Mouse (Mus musculus) retina, postnatal 1 day (tissue): ENCODE measurements around the gene Casd1.

Source experiments
- DNase-seq: peaks from one replicate; pipeline ENCODE4 v3.0.0-alpha.2; 2012

Gene Casd1

GRCm38 (mm10) chr6:4600658-4601296, at the start of gene Casd1:
TSS of gene Casd1 (plus strand) at chr6:4600839.
- peak; percentile 85 for DNase-seq

- no peak for DNase-seq
Observed at GRCm38 (mm10) chr6:4555366-4555765, 45.3 kb upstream of the Casd1 start.

GRCm38 (mm10) chr6:4557086-4557485, 43.6 kb upstream of the Casd1 start:
- DNase-seq = no peak

- peak; percentile 32 for DNase-seq
Observed at GRCm38 (mm10) chr6:4557678-4558077, 43.0 kb upstream of the Casd1 start.

GRCm38 (mm10) chr6:4561156-4561555, 39.5 kb upstream of the Casd1 start:
- DNase-seq = no peak

- no peak for DNase-seq
Observed at GRCm38 (mm10) chr6:4561621-4562020, 39.0 kb upstream of the Casd1 start.

GRCm38 (mm10) chr6:4562401-4562800, 38.2 kb upstream of the Casd1 start:
- no peak for DNase-seq

GRCm38 (mm10) chr6:4563477-4563876, 37.2 kb upstream of the Casd1 start:
- no peak for DNase-seq

- no peak for DNase-seq
Observed at GRCm38 (mm10) chr6:4570412-4570811, 30.2 kb upstream of the Casd1 start.

GRCm38 (mm10) chr6:4577756-4578155, 22.9 kb upstream of the Casd1 start:
- no peak for DNase-seq

GRCm38 (mm10) chr6:4578343-4578742, 22.3 kb upstream of the Casd1 start:
- no peak for DNase-seq

- no peak for DNase-seq
Observed at GRCm38 (mm10) chr6:4579620-4580019, 21.0 kb upstream of the Casd1 start.

- DNase-seq = no peak
Observed at GRCm38 (mm10) chr6:4583485-4583884, 17.2 kb upstream of the Casd1 start.

GRCm38 (mm10) chr6:4587946-4588345, 12.7 kb upstream of the Casd1 start:
- no peak for DNase-seq

GRCm38 (mm10) chr6:4588722-4589121, 11.9 kb upstream of the Casd1 start:
- no peak for DNase-seq

- DNase-seq = no peak
Observed at GRCm38 (mm10) chr6:4590089-4590488, 10.6 kb upstream of the Casd1 start.

GRCm38 (mm10) chr6:4597711-4598110, 2.9 kb upstream of the Casd1 start:
- no peak for DNase-seq

- no peak for DNase-seq
Observed at GRCm38 (mm10) chr6:4600085-4600657, 468 bp upstream of the Casd1 start.

GRCm38 (mm10) chr6:4601297-4601931, 775 bp downstream of the Casd1 start:
- DNase-seq = peak; percentile 63

- DNase-seq = peak; percentile 12
Observed at GRCm38 (mm10) chr6:4602012-4602411, 1.4 kb downstream of the Casd1 start.

GRCm38 (mm10) chr6:4606394-4606793, 5.8 kb downstream of the Casd1 start:
- DNase-seq = no peak

GRCm38 (mm10) chr6:4610216-4610896, 9.7 kb downstream of the Casd1 start:
- no peak for DNase-seq

- DNase-seq = no peak
Observed at GRCm38 (mm10) chr6:4611853-4612252, 11.2 kb downstream of the Casd1 start.

GRCm38 (mm10) chr6:4612431-4612830, 11.8 kb downstream of the Casd1 start:
- DNase-seq = no peak
